Mouse (Mus musculus) intestine, embryonic 14.5 days (tissue): ENCODE measurements around the gene Ctsz. TPM values are rescaled to one million over a fixed set of nuclear protein-coding genes. Genes with fewer than 3 reads are reported as not detected.

Source experiments
- ATAC-seq: fragments of 200-750 bp; cut with Nextera tagmentation; replicated peaks from 2 replicates; pipeline ENCODE4 v1.8.0; 2017; ENCODE audit warnings: low read depth, moderate number of reproducible peaks, moderate TSS enrichment, moderate library complexity; ENCODE audit not compliant: low FRiP score, low TSS enrichment
- DNase-seq: peaks from one replicate; pipeline ENCODE4 v3.0.0-alpha.2; 2018; ENCODE audit warnings: low spot score
- H3K27ac ChIP-seq: fragments of 300-500 bp; sonication (generic); 2 replicates; pipeline ENCODE4 v1.5.1; 2014; ENCODE audit warnings: low read depth, mild to moderate bottlenecking, control low read depth
- H3K27me3 ChIP-seq: fragments of 300-500 bp; sonication (generic); replicated peaks from 2 replicates; pipeline ENCODE4 v1.6.1; 2014; ENCODE audit warnings: low read length, control low read depth; ENCODE audit not compliant: control insufficient read depth, insufficient read depth
- H3K36me3 ChIP-seq: fragments of 300-500 bp; sonication (generic); 2 replicates; pipeline ENCODE4 v1.6.1; 2014; ENCODE audit warnings: low read length, control low read depth; ENCODE audit not compliant: control insufficient read depth, insufficient read depth
- H3K4me1 ChIP-seq: fragments of 300-500 bp; sonication (generic); replicated peaks from 2 replicates; pipeline ENCODE4 v1.6.1; 2014; ENCODE audit warnings: low read length, control low read depth, mixed read lengths; ENCODE audit not compliant: control insufficient read depth, insufficient read depth
- H3K4me2 ChIP-seq: fragments of 300-500 bp; sonication (generic); 2 replicates; pipeline ENCODE4 v1.6.1; 2014; ENCODE audit warnings: low read length
- H3K4me3 ChIP-seq: fragments of 300-500 bp; sonication (generic); 2 replicates; pipeline ENCODE4 v1.5.1; 2014; ENCODE audit warnings: low read depth, low read length, control low read depth, mixed read lengths
- H3K9ac ChIP-seq: fragments of 300-500 bp; sonication (generic); 2 replicates; pipeline ENCODE4 v1.6.1; 2014; ENCODE audit warnings: mild to moderate bottlenecking, low read length
- H3K9me3 ChIP-seq: fragments of 300-500 bp; sonication (generic); 2 replicates; pipeline ENCODE4 v1.6.1; 2016; ENCODE audit warnings: low read length, control low read depth; ENCODE audit not compliant: control insufficient read depth
- WGBS: fragments of 180-500 bp; shearing (Covaris S2); extraction: QIAGEN DNeasy Blood & Tissue Kit; methylation state at CpG from one replicate; pipeline ENCODE4 v1.1.7; 2014; 5-methylcytosine and 5-hydroxymethylcytosine counted together
- polyA plus RNA-seq: library from polyadenylated mRNA; unstranded; fragments of >200 nt; fragmentation: Nextera tagmentation; extraction: Ambion mirVana; gene quantifications from 2 replicates; pipeline ENCODE4 v1.2.1, GENCODE M21; 2014

The Ctsz gene
- polyA plus RNA-seq, 1 experiment from 2014 or later = 191 TPM

DNA sequence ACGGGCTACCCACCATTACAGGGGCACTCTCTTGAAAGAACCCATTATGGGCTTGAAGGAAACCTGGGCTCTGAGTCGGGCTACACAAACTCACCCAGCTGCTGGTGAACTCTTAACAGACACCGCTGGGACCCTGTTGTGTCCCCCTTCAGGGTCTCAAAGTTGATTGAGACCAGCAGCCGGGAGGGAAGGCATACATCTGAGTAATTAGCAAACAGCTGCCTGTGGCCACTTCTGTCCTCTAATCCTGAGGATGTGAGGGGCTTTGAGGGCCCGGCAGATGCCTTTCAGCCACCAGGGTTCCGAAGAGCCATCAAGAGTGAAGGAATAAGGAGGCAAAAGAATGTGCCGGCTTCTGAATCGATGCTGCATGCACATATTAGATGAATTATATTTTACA is 8.1 kb upstream of the Ctsz start:
- WGBS = 57% methylated on average over 8 of the region's 8 CpGs

DNA sequence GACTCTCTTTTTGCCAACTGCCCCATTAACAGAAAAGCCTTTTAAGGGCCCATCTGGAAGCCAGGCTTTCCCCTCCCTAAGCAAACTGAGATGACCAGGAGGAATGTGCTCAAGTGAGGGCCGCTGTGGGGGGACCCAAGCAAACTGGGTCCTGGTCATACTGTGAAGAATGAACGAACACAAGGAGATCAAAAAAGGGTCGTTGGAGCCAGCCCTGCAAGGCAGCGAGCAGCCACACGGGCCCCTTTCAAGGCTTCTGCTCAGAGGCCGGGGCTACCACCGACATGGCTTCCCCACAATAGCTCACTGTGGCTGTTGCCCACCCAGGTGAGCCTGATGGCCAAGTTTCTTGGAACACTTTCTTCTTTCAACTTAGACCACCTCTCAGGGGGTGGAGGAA is 7.7 kb upstream of the Ctsz start:
- Histone ChIP-seq H3K4me2 (no peak overlapping the region), H3K27me3 (no peaks in the 10 kb centered on the region), H3K4me3 (no peak overlapping the region), H3K4me1 (no peaks in the 10 kb centered on the region), H3K9ac (no peak overlapping the region), H3K9me3 (no peaks in the 10 kb centered on the region), H3K27ac (no peak overlapping the region), H3K36me3 (no peaks in the 10 kb centered on the region)
- no peak for DNase-seq
- WGBS = 46% methylated on average over 7 of the region's 7 CpGs
- ATAC-seq = no peak

More for the DNA sequence above, 8.1 kb upstream of the Ctsz start:
- no peak for ATAC-seq
- Histone ChIP-seq H3K4me3 (no peak overlapping the region), H3K27ac (no peak overlapping the region), H3K4me2 (no peak overlapping the region), H3K4me1 (no peaks in the 10 kb centered on the region), H3K36me3 (no peaks in the 10 kb centered on the region), H3K9me3 (no peaks in the 10 kb centered on the region), H3K27me3 (no peaks in the 10 kb centered on the region), H3K9ac (no peak overlapping the region)
- no peak for DNase-seq

- no peak overlapping the region for H3K4me2 ChIP-seq
- no peaks in the 10 kb centered on the region for H3K4me1 ChIP-seq
- no peak overlapping the region for H3K9ac ChIP-seq
- WGBS = 80% methylated on average over 6 of the region's 6 CpGs
- no peaks in the 10 kb centered on the region for H3K27me3 ChIP-seq
- H3K4me3 ChIP-seq = no peak overlapping the region
- no peak overlapping the region for H3K27ac ChIP-seq
- H3K9me3 ChIP-seq = no peaks in the 10 kb centered on the region
- H3K36me3 ChIP-seq = no peaks in the 10 kb centered on the region
- DNase-seq (no peak), ATAC-seq (no peak)
Measured at GRCm38 (mm10) chr2:174445018-174445417, 6.2 kb upstream of the Ctsz start.

DNA sequence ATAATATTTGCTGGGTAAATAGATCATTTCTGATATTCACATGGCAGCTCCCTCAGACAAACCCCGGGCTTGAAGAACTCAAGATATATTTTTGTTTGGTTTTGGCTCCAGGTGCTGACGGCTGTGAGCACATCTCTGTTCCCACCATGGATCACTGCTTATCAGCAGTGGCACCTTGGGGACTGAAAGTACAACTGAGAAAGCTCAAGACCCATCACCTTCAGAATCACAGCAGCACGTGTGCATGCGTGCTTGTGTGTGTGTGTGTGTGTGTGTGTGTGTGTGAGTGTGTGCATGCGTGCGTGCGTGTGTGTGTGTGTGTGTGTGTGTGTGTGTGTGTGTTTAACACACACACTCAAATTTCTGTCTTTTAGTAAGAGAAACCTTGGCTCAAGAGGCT is 5.5 kb upstream of the Ctsz start:
- H3K4me1 ChIP-seq = no peaks in the 10 kb centered on the region; the same call in 1 of the 2 replicates
- H3K9ac ChIP-seq = no peak overlapping the region
- no peak for ATAC-seq
- no peaks in the 10 kb centered on the region for H3K36me3 ChIP-seq
- no peaks in the 10 kb centered on the region for H3K9me3 ChIP-seq
- DNase-seq = no peak
- 75% methylated on average over 7 of the region's 7 CpGs for WGBS
- H3K27me3 ChIP-seq = no peaks in the 10 kb centered on the region
- no peak overlapping the region for H3K4me3 ChIP-seq
- H3K4me2 ChIP-seq = no peak overlapping the region
- H3K27ac ChIP-seq = no peak overlapping the region

- no peaks in the 10 kb centered on the region for H3K27me3 ChIP-seq
- peak overlapping the region; percentile 34; the same call in 1 of the 2 replicates for H3K27ac ChIP-seq
- no peaks in the 10 kb centered on the region for H3K9me3 ChIP-seq
- ATAC-seq (no peak), DNase-seq (no peak)
- H3K4me3 ChIP-seq = no peak overlapping the region
- H3K4me2 ChIP-seq = no peak overlapping the region
- H3K9ac ChIP-seq = no peak overlapping the region
- H3K36me3 ChIP-seq = no peaks in the 10 kb centered on the region
- H3K4me1 ChIP-seq = peaks cover 8% of the 10 kb centered on the region
- WGBS = 52% methylated on average over 2 of the region's 2 CpGs
Measured at GRCm38 (mm10) chr2:174443046-174443445, 4.2 kb upstream of the Ctsz start.

DNA sequence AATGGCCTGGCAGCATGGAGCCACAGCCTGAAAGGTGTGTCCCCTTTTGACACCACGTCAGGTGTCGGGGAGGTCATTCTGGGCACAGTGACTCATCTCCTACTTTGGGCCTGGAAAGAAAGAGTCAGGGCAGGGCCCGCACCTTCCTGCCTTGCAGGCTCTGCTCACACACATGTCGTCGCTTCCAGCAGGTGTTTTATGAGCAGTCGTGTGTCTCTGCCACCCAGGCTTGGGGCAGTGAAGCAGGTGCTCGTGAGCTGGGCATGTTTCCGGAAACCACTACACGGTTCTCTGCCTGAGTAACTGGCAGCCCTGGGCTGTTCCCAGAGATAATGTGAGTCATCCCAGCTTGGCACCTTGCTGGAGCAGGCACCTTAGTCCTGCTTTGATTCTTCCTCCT is 3.6 kb upstream of the Ctsz start:
- H3K4me2 ChIP-seq = no peak overlapping the region
- H3K27ac ChIP-seq = peak overlapping the region; percentile 34; the same call in 1 of the 2 replicates
- no peaks in the 10 kb centered on the region for H3K36me3 ChIP-seq
- H3K4me3 ChIP-seq = no peak overlapping the region
- DNase-seq (no peak), ATAC-seq (no peak)
- no peak overlapping the region for H3K9ac ChIP-seq
- no peaks in the 10 kb centered on the region for H3K9me3 ChIP-seq
- WGBS = 65% methylated on average over 9 of the region's 9 CpGs
- no peaks in the 10 kb centered on the region for H3K27me3 ChIP-seq
- H3K4me1 ChIP-seq = peaks cover 12% of the 10 kb centered on the region

DNA sequence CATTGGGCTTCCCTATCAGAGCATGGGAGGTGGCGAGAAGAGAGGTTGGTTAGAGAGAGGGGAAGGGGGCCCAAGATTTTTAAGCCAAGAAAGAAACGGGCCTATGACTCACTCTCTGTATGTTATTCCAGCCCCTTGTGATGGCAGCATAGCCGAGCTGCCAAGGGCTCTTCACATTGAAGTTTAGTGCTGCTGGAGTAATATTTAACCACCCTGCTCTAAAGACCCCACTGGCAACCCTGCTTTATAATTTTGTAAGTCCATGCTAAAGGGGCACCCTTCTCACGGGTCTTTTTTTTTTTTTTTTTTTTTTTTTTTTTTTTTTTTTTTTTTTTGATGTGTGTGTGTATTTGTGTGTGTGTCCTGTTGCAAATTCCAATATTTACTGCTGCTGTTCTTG is 3.1 kb upstream of the Ctsz start:
- Histone ChIP-seq H3K4me3 (no peak overlapping the region), H3K27ac (no peak overlapping the region), H3K9me3 (no peaks in the 10 kb centered on the region), H3K4me2 (no peak overlapping the region), H3K36me3 (no peaks in the 10 kb centered on the region), H3K9ac (no peak overlapping the region), H3K27me3 (no peaks in the 10 kb centered on the region), H3K4me1 (peaks cover 15% of the 10 kb centered on the region)
- WGBS = 68% methylated on average over 4 of the region's 4 CpGs
- no peak for DNase-seq
- ATAC-seq = no peak

DNA sequence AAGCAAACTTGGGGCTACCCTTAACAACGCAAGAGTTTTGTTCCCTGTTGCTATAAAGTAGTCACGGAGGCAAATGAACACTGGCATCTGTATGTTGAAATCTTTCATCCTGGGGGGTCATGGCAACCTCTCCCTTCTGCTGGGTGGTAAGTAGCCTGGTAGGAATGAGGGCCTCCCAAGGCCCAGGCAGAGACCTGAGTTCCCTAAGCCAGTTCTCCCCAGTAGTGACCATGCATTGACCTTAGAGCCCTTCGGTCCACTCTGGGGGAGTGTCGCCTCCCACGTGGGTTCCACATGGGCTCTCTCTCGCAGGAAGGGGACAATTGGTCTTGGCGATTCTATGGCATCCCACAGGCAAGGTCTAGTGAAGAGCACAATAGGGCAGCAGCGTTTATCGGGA is 1.1 kb upstream of the Ctsz start:
- ATAC-seq (no peak), DNase-seq (no peak)
- Histone ChIP-seq H3K9me3 (no peaks in the 10 kb centered on the region), H3K4me2 (no peak overlapping the region), H3K27ac (no peak overlapping the region), H3K27me3 (no peaks in the 10 kb centered on the region), H3K9ac (no peak overlapping the region), H3K36me3 (peaks cover 5% of the 10 kb centered on the region; the same call in 1 of the 2 replicates), H3K4me3 (no peak overlapping the region), H3K4me1 (peaks cover 15% of the 10 kb centered on the region)
- WGBS = 83% methylated on average over 9 of the region's 9 CpGs

GRCm38 (mm10) chr2:174439450-174439838 is 605 bp upstream of the Ctsz start:
- Histone ChIP-seq H3K36me3 (peaks cover 8% of the 10 kb centered on the region; the same call in 1 of the 2 replicates), H3K9ac (no peak overlapping the region; the same call in 1 of the 2 replicates), H3K4me1 (peaks cover 15% of the 10 kb centered on the region), H3K4me2 (peak overlapping the region; percentile 82; the same call in 1 of the 2 replicates), H3K27me3 (no peaks in the 10 kb centered on the region), H3K27ac (no peak overlapping the region), H3K9me3 (no peaks in the 10 kb centered on the region), H3K4me3 (no peak overlapping the region)
- 61% methylated on average over 5 of the region's 5 CpGs for WGBS
- DNase-seq = no peak
- ATAC-seq = no peak
